Mouse (Mus musculus) stomach, postnatal 0 days (tissue): ENCODE data around the gene Acnat1. TPM values are rescaled to one million over a fixed set of nuclear protein-coding genes. Genes with fewer than 3 reads are reported as not detected.
"Not testable (repeated sequence)": the region's sequence is repeated elsewhere in the genome, so short reads cannot be mapped to it uniquely, and the experiment has no call there.

ENCODE experiments used
- ATAC-seq: fragments of 200-750 bp; cut with Nextera tagmentation; 2 replicates; pipeline ENCODE4 v1.8.0; 2017; ENCODE audit not compliant: low FRiP score, low TSS enrichment
- DNase-seq: peaks from one replicate; pipeline ENCODE4 v3.0.0-alpha.2; 2016; ENCODE audit warnings: low spot score
- H3K27ac ChIP-seq: fragments of 300-500 bp; sonication (generic); replicated peaks from 2 replicates; pipeline ENCODE4 v1.5.1; 2014; ENCODE audit warnings: mild to moderate bottlenecking, control low read depth
- H3K27me3 ChIP-seq: fragments of 300-500 bp; sonication (generic); 2 replicates; pipeline ENCODE4 v1.6.1; 2014; ENCODE audit warnings: low read length; ENCODE audit not compliant: control insufficient read depth, insufficient read depth
- H3K36me3 ChIP-seq: fragments of 300-500 bp; sonication (generic); 2 replicates; pipeline ENCODE4 v1.6.1; 2014; ENCODE audit warnings: low read length, mixed read lengths; ENCODE audit not compliant: control insufficient read depth, insufficient read depth
- H3K4me1 ChIP-seq: fragments of 300-500 bp; sonication (generic); replicated peaks from 2 replicates; pipeline ENCODE4 v1.6.1; 2014; ENCODE audit warnings: antibody characterized with exemption; ENCODE audit not compliant: control insufficient read depth, insufficient read depth
- H3K4me2 ChIP-seq: fragments of 300-500 bp; sonication (generic); replicated peaks from 2 replicates; pipeline ENCODE4 v1.6.1; 2014; ENCODE audit warnings: low read depth, mild to moderate bottlenecking, control low read depth, moderate library complexity
- H3K4me3 ChIP-seq: fragments of 300-500 bp; sonication (generic); 2 replicates; pipeline ENCODE4 v1.5.1; 2014; ENCODE audit warnings: low read depth, low read length, control low read depth
- H3K9ac ChIP-seq: fragments of 300-500 bp; sonication (generic); 2 replicates; pipeline ENCODE4 v1.6.1; 2014; ENCODE audit warnings: mild to moderate bottlenecking, low read length, control low read depth, mixed read lengths
- H3K9me3 ChIP-seq: fragments of 300-500 bp; sonication (generic); 2 replicates; pipeline ENCODE4 v1.6.1; 2016; ENCODE audit warnings: low read length; ENCODE audit not compliant: control insufficient read depth
- CTCF ChIP-seq: IDR thresholded peaks from 2 replicates; pipeline ENCODE4 v1.5.1; 2016; ENCODE audit warnings: antibody characterized with exemption, low read depth, mild to moderate bottlenecking, moderate library complexity
- EP300 ChIP-seq: optimal IDR thresholded peaks from 2 replicates; pipeline ENCODE3; 2016; ENCODE audit warnings: antibody characterized with exemption
- WGBS: fragments of 180-500 bp; shearing (Covaris S2); extraction: QIAGEN DNeasy Blood & Tissue Kit; methylation state at CpG from one replicate; pipeline ENCODE4 v1.1.7; 2014; 5-methylcytosine and 5-hydroxymethylcytosine counted together
- polyA plus RNA-seq: library from polyadenylated mRNA; unstranded; fragments of >200 nt; fragmentation: Nextera tagmentation; extraction: Ambion mirVana; gene quantifications from 2 replicates; pipeline ENCODE4 v1.2.1, GENCODE M21; 2015

Gene Acnat1
- polyA plus RNA-seq, 1 experiment from 2014 or later = 1.4 TPM

DNA sequence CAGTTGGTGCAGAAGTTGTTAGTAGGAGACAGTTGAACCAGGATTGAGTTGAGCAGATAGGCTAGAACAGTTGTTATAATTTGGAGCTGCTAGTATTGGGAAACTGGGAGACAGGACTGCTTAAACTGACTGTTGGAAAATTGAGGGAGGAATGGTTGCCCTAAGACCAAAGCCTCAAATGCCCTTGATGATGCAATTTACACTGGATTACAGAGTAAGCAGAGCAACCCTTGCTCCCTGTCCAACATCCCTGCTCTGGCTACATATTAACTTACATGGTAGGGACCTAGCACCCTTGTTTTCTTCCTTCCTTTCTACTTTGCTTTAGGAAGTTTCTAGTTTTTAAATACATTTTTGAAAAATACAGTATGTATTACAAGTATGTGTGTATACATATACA is 11.7 kb upstream of the Acnat1 start:
- Histone ChIP-seq H3K27me3 (no peaks in the 10 kb centered on the region), H3K4me2 (no peak overlapping the region), H3K27ac (no peak overlapping the region), H3K4me1 (no peaks in the 10 kb centered on the region), H3K36me3 (no peaks in the 10 kb centered on the region), H3K9me3 (no peaks in the 10 kb centered on the region), H3K4me3 (no peak overlapping the region), H3K9ac (no peak overlapping the region)
- ATAC-seq = peak; percentile 73; the same call in 1 of the 2 replicates
- TF ChIP-seq EP300 (no peak), CTCF (no peak)
- no peak for DNase-seq

DNA sequence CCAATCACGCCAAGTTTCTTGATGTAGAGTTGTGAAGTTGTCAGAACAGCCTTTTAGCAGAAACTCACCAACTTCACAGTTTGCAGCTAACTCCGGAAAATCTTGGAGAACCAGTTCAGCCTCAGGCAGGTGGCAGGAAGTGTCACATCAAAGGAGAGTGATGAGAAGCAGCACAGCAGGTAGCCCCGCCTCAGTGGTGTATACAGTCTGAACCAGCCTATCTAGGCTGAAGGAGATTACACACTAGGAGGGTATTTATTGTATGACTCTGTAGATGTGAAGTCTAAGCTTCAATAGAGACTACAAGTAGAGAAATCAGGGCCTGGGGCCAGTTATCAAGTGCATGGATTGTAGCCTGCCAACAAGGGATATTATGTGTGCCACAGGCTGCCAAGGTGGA is 7.2 kb upstream of the Acnat1 start:
- Histone ChIP-seq H3K4me2 (peak overlapping the region; percentile 45), H3K9ac (no peak overlapping the region), H3K27me3 (no peaks in the 10 kb centered on the region), H3K4me1 (no peaks in the 10 kb centered on the region), H3K36me3 (no peaks in the 10 kb centered on the region), H3K4me3 (0 out of 2 replicates have a peak overlapping the region, but pooled peaks have one; percentile 27), H3K9me3 (no peaks in the 10 kb centered on the region), H3K27ac (peak overlapping the region; percentile 69)
- no peak for TF ChIP-seq EP300
- no peak for TF ChIP-seq CTCF
- peak; percentile 77 for DNase-seq
- peak; percentile 88 for ATAC-seq
- 35% methylated on average over 3 of the region's 3 CpGs for WGBS

DNA sequence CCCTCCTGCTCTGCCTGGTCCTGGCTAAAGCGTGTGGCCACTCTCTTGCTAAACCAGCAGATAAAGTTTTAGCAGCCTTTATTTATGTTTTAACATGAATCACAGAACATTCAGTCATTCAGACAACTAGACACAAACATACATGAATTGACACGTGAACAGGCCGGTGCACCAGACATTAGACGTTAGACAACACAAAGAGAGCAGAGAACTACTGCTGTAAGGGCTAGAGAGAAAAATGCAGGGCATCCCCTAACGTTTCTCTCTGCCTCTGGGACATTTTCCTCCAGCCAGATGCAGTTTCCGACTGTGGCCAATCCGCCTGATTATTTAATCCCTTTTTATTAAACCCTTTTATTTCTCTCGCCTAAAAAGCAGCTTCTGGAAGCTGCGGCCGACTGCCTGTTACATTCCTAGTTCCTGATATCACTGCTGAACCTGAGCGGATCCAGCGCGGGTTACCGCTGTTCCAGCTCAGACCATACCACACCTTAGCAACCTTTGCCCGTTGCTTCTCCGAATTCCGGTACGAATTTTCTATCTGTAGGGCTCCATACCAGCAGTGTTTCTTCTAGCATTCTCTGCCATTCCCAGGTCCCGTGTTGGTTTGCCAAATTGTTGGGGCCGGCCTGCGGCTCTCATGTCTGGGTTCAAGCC is 6.5 kb upstream of the Acnat1 start:
- H3K9ac ChIP-seq = 0 out of 2 replicates have a peak overlapping the region, but pooled peaks have one; percentile 9

DNA sequence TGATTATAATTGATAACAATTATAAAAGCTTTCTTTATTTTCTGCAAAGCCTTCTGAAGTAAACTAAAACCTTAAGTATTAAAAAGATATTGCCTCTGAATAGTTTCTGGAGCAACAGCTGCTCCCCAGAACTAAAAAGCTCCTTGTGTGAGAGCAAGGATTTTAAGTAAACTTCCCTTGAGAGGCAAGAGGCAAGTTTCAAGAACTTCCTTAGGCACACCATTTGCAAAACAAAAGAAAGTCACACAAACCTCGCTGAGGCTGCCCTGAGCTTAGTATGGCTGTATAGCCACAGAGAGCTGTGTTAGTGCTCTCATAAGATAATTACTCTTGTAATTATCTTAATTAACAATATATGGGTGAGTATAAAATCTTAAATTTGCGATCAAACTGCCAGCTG is 5.3 kb upstream of the Acnat1 start:
- H3K27me3 ChIP-seq, H3K4me3 ChIP-seq, H3K27ac ChIP-seq, ATAC-seq, H3K4me1 ChIP-seq, H3K9me3 ChIP-seq, H3K36me3 ChIP-seq, H3K4me2 ChIP-seq, DNase-seq, H3K9ac ChIP-seq: not testable (repeated sequence)
- 27% methylated on average over 2 of the region's 2 CpGs for WGBS

More for the DNA sequence above, 6.5 kb upstream of the Acnat1 start:
- Histone ChIP-seq H3K9me3 (no peaks in the 10 kb centered on the region), H3K4me2 (peak overlapping the region; percentile 45), H3K27me3 (no peaks in the 10 kb centered on the region), H3K27ac (peak overlapping the region; percentile 69), H3K4me1 (no peaks in the 10 kb centered on the region), H3K36me3 (no peaks in the 10 kb centered on the region), H3K4me3 (peak overlapping the region; percentile 27)
- TF ChIP-seq EP300 = no peak
- TF ChIP-seq CTCF = no peak
- DNase-seq (peak; percentile 64), ATAC-seq (peak; percentile 65)
- WGBS = 11% methylated on average over 21 of the region's 21 CpGs

DNA sequence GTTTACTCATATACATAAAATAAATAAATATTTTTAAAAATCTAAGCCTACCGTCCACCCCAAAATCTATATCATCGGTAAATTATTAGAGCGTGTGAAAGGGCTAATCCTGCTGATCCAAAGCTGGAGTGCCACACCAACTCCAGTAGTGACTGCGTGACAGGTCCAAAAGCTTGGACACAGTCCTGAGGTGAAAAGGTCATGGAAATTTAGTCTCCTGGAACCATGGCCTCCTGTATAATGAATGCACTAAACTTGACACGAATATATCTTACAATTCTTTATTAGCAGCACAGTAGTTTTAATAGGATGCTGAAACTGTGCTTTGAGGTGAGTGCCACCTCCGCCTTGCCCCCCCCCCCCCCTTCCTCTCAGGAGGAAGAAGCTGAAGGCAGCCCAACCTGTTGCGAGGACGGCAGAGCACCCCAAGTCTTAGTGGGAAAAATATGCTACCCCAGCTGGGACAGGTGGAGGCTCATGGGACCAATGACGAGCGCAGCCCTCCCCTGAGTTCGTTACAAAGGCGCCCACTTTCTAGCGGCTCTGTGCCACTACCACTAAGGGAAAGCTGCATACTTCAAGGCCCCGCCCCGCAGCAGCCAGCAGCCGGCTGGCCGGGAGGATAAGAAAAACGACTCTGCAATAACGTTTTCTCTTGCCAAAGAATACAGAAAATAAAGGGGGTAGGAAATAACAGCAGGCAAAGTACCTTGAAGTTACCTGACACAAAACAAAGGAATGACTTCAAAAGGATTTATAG is 4.6 kb upstream of the Acnat1 start:
- H3K4me1 ChIP-seq = no peaks in the 10 kb centered on the region
- no peaks in the 10 kb centered on the region for H3K9me3 ChIP-seq
- DNase-seq = peak; percentile 77
- TF ChIP-seq CTCF (no peak), EP300 (no peak)
- H3K36me3 ChIP-seq = no peaks in the 10 kb centered on the region
- no peak overlapping the region for H3K9ac ChIP-seq
- 17% methylated on average over 19 of the region's 19 CpGs for WGBS
- no peak overlapping the region for H3K4me3 ChIP-seq
- 0 out of 2 replicates have a peak overlapping the region, but pooled peaks have one; percentile 30 for H3K27ac ChIP-seq
- peak; percentile 73 for ATAC-seq
- H3K4me2 ChIP-seq = peak overlapping the region; percentile 50
- no peaks in the 10 kb centered on the region for H3K27me3 ChIP-seq

DNA sequence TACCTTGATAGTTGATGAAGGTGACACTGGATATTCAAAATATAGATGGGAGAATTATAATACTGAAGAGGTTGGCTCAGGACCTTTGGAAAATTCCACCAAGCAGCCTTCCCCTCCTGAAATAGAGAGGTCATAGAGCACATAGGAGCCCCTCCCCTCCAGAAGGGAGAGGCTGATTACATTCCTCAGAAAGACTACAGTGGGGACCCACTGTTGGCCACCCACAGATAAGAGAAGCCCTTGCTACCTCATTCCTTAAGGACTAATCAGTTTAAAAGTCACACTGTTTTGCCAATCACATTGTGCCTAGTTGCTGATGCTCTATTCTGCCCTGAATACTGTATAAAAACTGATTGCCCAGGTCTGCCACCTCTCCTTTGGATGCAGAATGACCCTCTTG is 871 bp upstream of the Acnat1 start:
- Histone ChIP-seq H3K36me3 (no peaks in the 10 kb centered on the region), H3K9me3 (no peaks in the 10 kb centered on the region), H3K9ac (no peak overlapping the region), H3K27me3 (no peaks in the 10 kb centered on the region), H3K4me3 (no peak overlapping the region), H3K4me1 (no peaks in the 10 kb centered on the region), H3K4me2 (no peak overlapping the region), H3K27ac (no peak overlapping the region)
- ATAC-seq (no peak), DNase-seq (no peak)
- TF ChIP-seq EP300 (no peak), CTCF (no peak)
